Comparison of ENCODE assay signal across 7 mouse cellular contexts in the genomic region with DNA sequence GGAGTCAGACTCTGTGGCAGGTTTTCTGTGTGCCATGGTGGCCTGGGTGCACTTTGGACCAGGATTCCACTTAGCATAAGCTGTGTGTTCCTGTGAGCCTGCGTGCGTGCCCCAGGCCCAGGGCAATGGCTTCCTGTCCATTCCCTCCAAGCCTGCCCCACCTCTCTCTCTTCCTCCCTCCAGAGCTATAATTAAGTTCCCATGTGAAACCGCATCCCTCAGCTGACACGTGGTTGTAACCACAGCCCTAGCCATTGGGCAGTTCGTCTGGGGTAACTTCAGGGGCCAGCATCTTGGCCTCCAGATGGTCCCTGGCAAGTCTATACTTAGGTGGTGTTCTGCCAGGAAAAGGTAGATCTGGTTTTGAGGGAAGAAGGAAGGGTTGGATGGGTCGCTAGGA. TPM values are rescaled to one million over a fixed set of nuclear protein-coding genes. Genes with fewer than 3 reads are reported as not detected.
A peak's percentile ranks its signal among the peaks of the same experiment; 100 is the strongest.
DNase-seq lines count a peak whose midpoint lies in the region; ATAC-seq and TF ChIP-seq lines count a peak whose summit lies in the region.

No protein-coding gene starts in this region.

- peak overlapping the region; percentile 70 for H3K27ac ChIP-seq in bone marrow macrophage, adult 2 months (ENCODE audit: insufficient read depth, low read depth, low read length)
- H3K27ac ChIP-seq in heart, embryonic 15.5 days = peak overlapping the region; percentile 37; the same call in 1 of the 2 replicates
- H3K27ac ChIP-seq in liver, embryonic 14.5 days = no peak overlapping the region
- H3K27ac ChIP-seq in midbrain, embryonic 14.5 days (replicated peaks; ENCODE audit: low read depth, low read length) = no peak overlapping the region

- WGBS in heart, embryonic 15.5 days = 40% methylated on average over 6 of the region's 6 CpGs
- WGBS in liver, embryonic 14.5 days (ENCODE audit: insufficient replicate concordance) = 23% methylated on average over 6 of the region's 6 CpGs
- WGBS in midbrain, embryonic 14.5 days = 73% methylated on average over 6 of the region's 6 CpGs

- H3K79me2 ChIP-seq in C2C12 (ENCODE audit: control insufficient read depth, insufficient read depth) = peaks cover 71% of the 10 kb centered on the region

- H3ac ChIP-seq in C2C12 (ENCODE audit: control insufficient read depth, insufficient read length, low read depth) = no peak overlapping the region

- no peak for TF ChIP-seq EP300 in liver, embryonic 14.5 days (IDR thresholded peaks at IDR 0.05; ENCODE audit: low read depth)

- DNase-seq in liver, embryonic 14.5 days (ENCODE audit: low read depth in 3 of 3, low spot score in 3 of 3) = no peak
- no peak for DNase-seq in adipocyte (ENCODE audit: low spot score)
- DNase-seq in frontal cortex, postnatal 14 days (ENCODE audit: low spot score in 2 of 2) = no peak
- DNase-seq in midbrain, embryonic 14.5 days = no peak

- no peak overlapping the region for H3K4me2 ChIP-seq in heart, embryonic 15.5 days
- 0 out of 2 replicates have a peak overlapping the region, but pooled peaks have one; percentile 13 for H3K4me2 ChIP-seq in liver, embryonic 14.5 days (ENCODE audit: low read depth)
- no peak overlapping the region for H3K4me2 ChIP-seq in midbrain, embryonic 14.5 days (ENCODE audit: low read length)

- no peak overlapping the region for H3K4me3 ChIP-seq in C2C12 (ENCODE audit: insufficient read depth, poor library complexity, severe bottlenecking)
- peak overlapping the region; percentile 28 for H3K4me3 ChIP-seq in bone marrow macrophage, adult 2 months (ENCODE audit: insufficient read depth, low read length)
- no peak overlapping the region for H3K4me3 ChIP-seq in heart, embryonic 15.5 days
- H3K4me3 ChIP-seq in liver, embryonic 14.5 days (ENCODE audit: insufficient read depth in 1 of 2, low read depth in 2 of 2, low read length in 2 of 2) = no peak overlapping the region
- H3K4me3 ChIP-seq in midbrain, embryonic 14.5 days (replicated peaks; ENCODE audit: low read depth, low read length) = no peak overlapping the region

- H3K9ac ChIP-seq in heart, embryonic 15.5 days = no peak overlapping the region; the same call in 1 of the 2 replicates
- no peak overlapping the region for H3K9ac ChIP-seq in liver, embryonic 14.5 days (replicated peaks)
- H3K9ac ChIP-seq in midbrain, embryonic 14.5 days (replicated peaks; ENCODE audit: low read length) = no peak overlapping the region

- peaks cover 23% of the 10 kb centered on the region for H3K36me3 ChIP-seq in C2C12 (ENCODE audit: control insufficient read depth, insufficient read depth)
- H3K36me3 ChIP-seq in heart, embryonic 15.5 days = no peaks in the 10 kb centered on the region
- H3K36me3 ChIP-seq in liver, embryonic 14.5 days (replicated peaks; ENCODE audit: control insufficient read depth, insufficient read depth, low read depth) = no peaks in the 10 kb centered on the region
- no peaks in the 10 kb centered on the region for H3K36me3 ChIP-seq in midbrain, embryonic 14.5 days (ENCODE audit: control insufficient read depth, insufficient read depth, low read length)

- H3K4me1 ChIP-seq in bone marrow macrophage, adult 2 months (ENCODE audit: control insufficient read depth, insufficient read depth, low read length) = peaks cover 48% of the 10 kb centered on the region
- peaks cover 54% of the 10 kb centered on the region for H3K4me1 ChIP-seq in heart, embryonic 15.5 days (replicated peaks)
- peaks cover 0 to 22% of the 10 kb centered on the region in 2 experiments; a peak in 2 of 4 replicates for H3K4me1 ChIP-seq in liver, embryonic 14.5 days (replicated peaks; ENCODE audit: control insufficient read depth in 2 of 2, insufficient read depth in 2 of 2, low read length in 1 of 2)
- H3K4me1 ChIP-seq in midbrain, embryonic 14.5 days (ENCODE audit: control insufficient read depth, insufficient read depth, low read length) = no peaks in the 10 kb centered on the region

- 0 out of 2 replicates have a peak, but pooled peaks have one; percentile 29 for ATAC-seq in heart, embryonic 15.5 days (replicated peaks; ENCODE audit: insufficient number of reproducible peaks, insufficient read depth, low FRiP score, low read depth)
- ATAC-seq in liver, embryonic 14.5 days (ENCODE audit: insufficient read depth) = 0 out of 2 replicates have a peak, but pooled peaks have one; percentile 32
- ATAC-seq in midbrain, embryonic 14.5 days (ENCODE audit: low FRiP score, low TSS enrichment) = no peak

- H3K9me3 ChIP-seq in heart, embryonic 15.5 days (replicated peaks) = no peaks in the 10 kb centered on the region
- no peaks in the 10 kb centered on the region for H3K9me3 ChIP-seq in liver, embryonic 14.5 days (ENCODE audit: control insufficient read depth, low read length)
- no peaks in the 10 kb centered on the region for H3K9me3 ChIP-seq in midbrain, embryonic 14.5 days (ENCODE audit: control insufficient read depth, low read length)

- no peak for TF ChIP-seq POLR2A in bone marrow macrophage, adult 2 months (IDR thresholded peaks at IDR 0.05; ENCODE audit: borderline replicate concordance, low read depth, low read length)

- peaks cover 23% of the 10 kb centered on the region for H3K79me3 ChIP-seq in C2C12 (ENCODE audit: low read depth)

- no peaks in the 10 kb centered on the region for H3K27me3 ChIP-seq in C2C12 (ENCODE audit: control insufficient read depth, insufficient read depth, insufficient read length)
- H3K27me3 ChIP-seq in heart, embryonic 15.5 days = no peaks in the 10 kb centered on the region
- H3K27me3 ChIP-seq in liver, embryonic 14.5 days (ENCODE audit: control insufficient read depth, insufficient read depth, low read length) = no peaks in the 10 kb centered on the region
- no peaks in the 10 kb centered on the region for H3K27me3 ChIP-seq in midbrain, embryonic 14.5 days (ENCODE audit: control insufficient read depth, insufficient read depth, low read length)

- no peak for TF ChIP-seq CTCF in C2C12 (IDR thresholded peaks at IDR 0.05; ENCODE audit: control insufficient read depth, insufficient read depth, insufficient read length)
- TF ChIP-seq CTCF in bone marrow macrophage, adult 2 months (IDR thresholded peaks at IDR 0.05; ENCODE audit: low read depth, low read length) = no peak
- TF ChIP-seq CTCF in liver, embryonic 14.5 days (IDR thresholded peaks at IDR 0.05; ENCODE audit: low read depth) = no peak

TF ChIP-seq in C2C12, 6 proteins besides CTCF, POLR2A, EP300 and RAD21:
- TF ChIP-seq USF1 (IDR thresholded peaks at IDR 0.05; ENCODE audit: low read depth) (peak; percentile 85), CEBPB (IDR thresholded peaks at IDR 0.05; ENCODE audit: low read depth) (no peak), MAX (IDR thresholded peaks at IDR 0.05) (peak; percentile 82)

RNA-seq across cellular contexts. Expression of a gene that starts 15.1 kb away (rescaled TPM):
- polyA plus RNA-seq in C2C12 (2012; fragmentation: generic; extraction: Trizol) = 24.7 TPM
- polyA plus RNA-seq in bone marrow macrophage, adult 2 months (2012; ENCODE audit: insufficient read depth, insufficient read length, missing spikeins) = 29.5 and 30.6 TPM in 2 replicates
- polyA plus RNA-seq in heart, embryonic 15.5 days (2015; fragmentation: Nextera tagmentation; extraction: Ambion mirVana) = 1.1 and 1.4 TPM in 2 replicates
- 5.6 and 6.5 TPM in 2 replicates for polyA plus RNA-seq in liver, embryonic 14.5 days (2012; rRNA removed)
- 0.76 and 0.92 TPM in 2 replicates for polyA plus RNA-seq in liver, embryonic 14.5 days (2014; fragmentation: Nextera tagmentation; extraction: Ambion mirVana)
- 1.2 and 1.5 TPM in 2 replicates for polyA plus RNA-seq in midbrain, embryonic 14.5 days (2014; fragmentation: Nextera tagmentation; extraction: Ambion mirVana)

RNA-seq across cellular contexts. Expression of a gene that starts 40.0 kb away (rescaled TPM):
- polyA plus RNA-seq in C2C12 (2012; fragmentation: generic; extraction: Trizol) = 5.7 TPM
- 41.4 and 44.7 TPM in 2 replicates for polyA plus RNA-seq in bone marrow macrophage, adult 2 months (2012; ENCODE audit: insufficient read depth, insufficient read length, missing spikeins)
- 4.2 and 12.0 TPM in 2 replicates for polyA plus RNA-seq in heart, embryonic 15.5 days (2015; fragmentation: Nextera tagmentation; extraction: Ambion mirVana)
- 6.6 and 10.4 TPM in 2 replicates for polyA plus RNA-seq in liver, embryonic 14.5 days (2012; rRNA removed)
- polyA plus RNA-seq in liver, embryonic 14.5 days (2014; fragmentation: Nextera tagmentation; extraction: Ambion mirVana) = 5.5 and 5.7 TPM in 2 replicates
- 3.2 and 3.5 TPM in 2 replicates for polyA plus RNA-seq in midbrain, embryonic 14.5 days (2014; fragmentation: Nextera tagmentation; extraction: Ambion mirVana)

Comparison
In these comparisons a context has a peak if more than half of its experiments do, and no peak if none do; other contexts are left out.
1. H3K27ac ChIP-seq: peak in bone marrow macrophage, adult 2 months (single experiment) and heart, embryonic 15.5 days (single experiment); none in liver, embryonic 14.5 days (single experiment) and midbrain, embryonic 14.5 days (single experiment).